Mouse (Mus musculus): ENCODE measurements around the gene Sec16b. TPM values are rescaled to one million over a fixed set of nuclear protein-coding genes. Genes with fewer than 3 reads are reported as not detected.

The Sec16b gene
- total RNA-seq, 2 experiments from 2014 or later, result not detected

Other genes with a start within 250 kb of the Sec16b start
- 3.2 and 6.6 TPM in 2 replicates for gene Rasal2, start 94.1 kb upstream of the Sec16b start, total RNA-seq (2014; fragmentation: Nextera tagmentation)
- gene Rasal2, start 94.1 kb upstream of the Sec16b start, total RNA-seq (2017), result 1.9 and 4.6 TPM in 2 replicates
- 13.6 and 24.1 TPM in 2 replicates for gene Cryzl2, start 48.2 kb upstream of the Sec16b start, total RNA-seq (2014; fragmentation: Nextera tagmentation)
- gene Cryzl2, start 48.2 kb upstream of the Sec16b start, total RNA-seq (2017), result 23.6 and 31.5 TPM in 2 replicates

Data from megakaryocyte-erythroid progenitor cell, adult 5-6 weeks (primary cell).